Mouse (Mus musculus) erythroblast, embryonic 14.5 days (primary cell): Measurements from ENCODE around the gene Slc16a2.

ENCODE experiments used
- GATA1 ChIP-seq: IDR thresholded peaks from 2 replicates; pipeline ENCODE4 v1.6.1; 2012; ENCODE audit warnings: low read length, inconsistent platforms, mixed read lengths
- TAL1 ChIP-seq: IDR thresholded peaks from 3 replicates; pipeline ENCODE4 v1.6.1; 2012; ENCODE audit warnings: low read length, inconsistent platforms, mixed read lengths

GRCm38 (mm10) chrX:103708592-103708991, 113.2 kb downstream of the Slc16a2 start:
- no peak for TF ChIP-seq GATA1
- TF ChIP-seq TAL1: no peak
